Mouse (Mus musculus) urinary bladder, postnatal 36 days (tissue): ENCODE results near the gene Hirip3.
"Not testable (repeated sequence)": the region's sequence is repeated elsewhere in the genome, so short reads cannot be mapped to it uniquely, and the experiment has no call there.

ENCODE experiments used
- DNase-seq, 2 experiments: peaks; one replicate each; pipeline ENCODE4 v3.0.0; 2022; ENCODE audit warnings: low spot score in 2 of 2, mixed read lengths in 1 of 2

Gene Hirip3

DNA sequence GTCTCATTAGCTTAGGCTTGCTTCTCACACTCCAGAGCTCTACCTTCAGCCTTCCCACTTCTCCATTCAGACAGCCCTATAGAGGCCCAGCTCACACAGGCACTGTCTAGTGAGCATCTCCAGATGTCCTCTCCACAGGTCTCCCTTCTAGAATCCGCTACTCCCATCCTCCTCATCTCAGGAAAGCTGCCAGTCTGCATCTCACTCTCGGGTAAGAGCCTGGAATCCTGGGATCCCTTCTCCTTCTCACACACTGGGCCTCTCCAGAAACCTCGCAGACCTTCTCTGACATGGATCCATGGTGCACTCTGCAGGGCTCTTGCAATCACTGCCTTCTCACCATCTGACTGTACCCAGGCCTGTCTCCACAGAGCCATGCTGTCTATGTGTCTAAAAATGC is 6.1 kb upstream of the Hirip3 start:
- no peak for DNase-seq

DNA sequence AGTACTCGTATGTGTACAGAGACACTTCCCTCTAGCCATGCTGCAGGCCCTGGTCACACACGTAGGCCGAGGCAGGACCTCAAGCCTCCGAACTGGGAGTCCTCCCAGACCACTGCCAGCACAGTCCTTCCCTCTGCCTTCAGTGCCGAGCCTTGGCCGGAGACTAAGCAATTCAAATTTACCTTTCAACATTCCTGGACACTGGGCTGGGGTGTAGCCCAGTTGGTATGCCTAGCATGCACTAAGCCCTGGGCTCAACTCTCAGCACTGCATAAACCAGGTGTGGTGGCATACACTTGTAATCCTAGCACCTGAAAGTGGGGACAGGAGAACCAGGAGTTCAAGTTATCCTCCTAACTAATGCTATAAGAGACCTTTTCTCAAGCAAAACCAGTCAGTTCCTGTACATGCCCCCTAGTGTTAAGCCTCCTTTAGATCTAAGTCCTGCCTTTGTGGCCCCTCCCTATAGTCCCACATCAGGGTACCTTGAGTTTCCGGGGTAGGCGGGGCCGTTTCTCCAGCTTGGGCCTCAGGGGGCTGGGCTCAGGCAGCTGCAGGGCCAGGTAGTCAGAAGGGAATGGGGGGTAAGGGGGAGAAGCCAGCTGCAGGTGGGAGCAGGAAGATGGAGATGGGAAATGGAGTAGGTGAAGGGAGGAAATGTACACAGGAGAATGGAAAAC is 4.9 kb upstream of the Hirip3 start:
- no peak for DNase-seq

DNA sequence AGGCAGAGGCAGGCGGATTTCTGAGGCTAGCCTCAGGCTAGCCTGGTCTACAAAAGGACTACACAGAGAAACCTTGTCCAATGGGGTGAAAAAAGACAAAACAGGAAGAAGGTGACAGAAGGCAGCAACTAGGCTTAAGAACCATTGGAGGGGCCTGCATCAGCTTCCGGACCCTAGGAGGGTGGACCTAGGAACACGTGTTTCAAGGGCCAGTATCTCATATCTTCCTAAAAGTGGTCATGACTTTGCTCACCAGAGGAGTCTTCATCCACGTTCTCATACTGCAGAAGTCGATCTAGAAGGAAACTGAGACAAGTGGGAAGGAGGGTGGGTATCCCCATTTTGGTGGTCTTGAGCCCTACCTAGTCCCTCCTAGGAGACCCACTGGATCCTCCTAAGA is 785 bp upstream of the Hirip3 start:
- DNase-seq = no peak

DNA sequence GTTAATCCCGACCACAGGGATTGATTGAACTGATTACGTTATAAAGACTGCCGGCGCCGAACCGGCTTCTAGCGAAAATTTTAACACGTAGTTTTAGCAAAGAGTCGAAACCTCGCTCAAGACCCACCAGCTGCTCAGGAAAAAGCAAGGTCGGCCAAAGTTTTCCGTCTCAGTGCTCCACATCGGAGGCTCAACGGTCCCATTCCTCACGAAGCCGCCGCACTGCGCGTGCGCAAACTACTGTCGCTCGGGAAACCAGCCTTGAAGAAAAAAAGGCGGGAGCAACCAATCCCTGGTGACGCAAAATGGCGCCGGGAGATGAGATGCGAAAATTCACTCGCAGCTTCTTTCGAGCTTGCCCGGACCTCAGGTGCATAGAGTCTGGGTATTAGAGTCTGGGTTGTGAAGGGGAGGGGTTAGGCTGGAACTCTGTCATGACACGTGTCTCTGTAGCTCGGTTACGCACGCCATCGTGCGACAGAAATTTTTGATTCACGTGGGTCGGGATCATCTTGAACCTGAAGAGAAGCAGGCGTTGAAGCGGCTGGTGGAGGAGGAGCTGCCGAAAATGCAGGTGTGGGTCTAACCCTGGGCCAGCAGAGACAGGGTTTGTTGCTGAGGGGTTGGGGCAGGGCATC is 494 bp downstream of the Hirip3 start, which contains the start of gene Ino80e:
Gene Ino80e (minus strand): TSS at position 231 of the 638 bp plus-strand sequence.
- peak; percentile 87 to 92 for DNase-seq

DNA sequence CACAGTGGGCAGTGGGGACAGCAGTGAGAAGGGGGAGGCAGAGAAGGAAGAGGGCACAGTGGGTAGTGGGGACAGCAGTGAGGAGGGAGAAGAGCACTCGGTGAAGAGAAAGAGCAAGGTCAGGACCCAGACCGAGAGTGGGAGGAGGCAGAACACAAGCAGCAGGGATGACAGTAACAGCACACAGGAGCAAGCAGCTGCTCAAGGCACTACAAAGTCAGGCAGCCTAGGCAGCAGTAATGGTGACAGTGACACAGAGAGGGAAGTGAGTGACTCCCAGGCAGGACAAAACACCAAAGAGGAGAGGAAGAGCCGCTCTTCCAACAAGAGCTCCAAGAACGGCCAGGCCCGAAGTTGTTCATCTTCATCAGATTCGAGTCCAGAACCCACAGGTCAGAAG is 2.0 kb downstream of the Hirip3 start:
- no peak for DNase-seq

DNA sequence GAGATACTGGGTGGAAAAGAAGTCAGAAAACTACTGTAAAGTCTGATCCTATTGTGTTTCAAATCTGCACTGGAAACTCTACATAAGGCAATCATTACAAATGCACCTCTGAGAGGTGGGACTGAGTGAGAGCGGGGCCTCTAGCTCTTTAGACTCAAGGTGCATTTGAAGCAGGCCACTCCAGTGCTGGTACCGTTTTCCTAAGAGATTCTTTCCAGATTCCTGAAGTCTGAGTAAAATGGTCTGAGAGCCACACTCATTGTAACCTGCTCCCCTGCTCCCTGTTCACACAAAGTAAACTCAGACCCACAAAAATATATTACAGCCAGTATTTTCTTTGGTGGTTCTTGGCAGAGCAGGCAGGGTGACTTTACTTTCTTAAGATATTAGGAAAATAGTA is 5.8 kb downstream of the Hirip3 start:
- DNase-seq = no peak

DNA sequence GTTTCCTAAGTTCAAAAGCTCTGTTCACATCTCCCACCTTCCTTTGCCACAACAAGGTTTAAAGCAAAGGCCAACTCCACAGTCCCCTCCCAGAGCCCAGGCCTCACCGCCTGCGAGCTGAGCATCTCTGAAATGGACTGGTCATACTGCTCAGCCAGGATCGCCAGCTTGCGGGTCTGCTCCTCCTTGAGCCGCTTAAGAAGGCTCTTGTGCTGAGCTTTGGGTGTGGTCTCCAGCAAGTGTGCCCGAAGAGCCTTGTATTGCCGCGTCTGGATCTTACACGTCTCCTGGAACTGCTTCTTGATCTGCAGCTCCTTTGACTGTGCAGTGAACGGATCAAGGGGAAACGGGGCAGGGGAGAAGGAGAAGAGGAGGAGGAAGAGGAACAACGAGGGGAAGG is 6.2 kb downstream of the Hirip3 start:
- no peak for DNase-seq

DNA sequence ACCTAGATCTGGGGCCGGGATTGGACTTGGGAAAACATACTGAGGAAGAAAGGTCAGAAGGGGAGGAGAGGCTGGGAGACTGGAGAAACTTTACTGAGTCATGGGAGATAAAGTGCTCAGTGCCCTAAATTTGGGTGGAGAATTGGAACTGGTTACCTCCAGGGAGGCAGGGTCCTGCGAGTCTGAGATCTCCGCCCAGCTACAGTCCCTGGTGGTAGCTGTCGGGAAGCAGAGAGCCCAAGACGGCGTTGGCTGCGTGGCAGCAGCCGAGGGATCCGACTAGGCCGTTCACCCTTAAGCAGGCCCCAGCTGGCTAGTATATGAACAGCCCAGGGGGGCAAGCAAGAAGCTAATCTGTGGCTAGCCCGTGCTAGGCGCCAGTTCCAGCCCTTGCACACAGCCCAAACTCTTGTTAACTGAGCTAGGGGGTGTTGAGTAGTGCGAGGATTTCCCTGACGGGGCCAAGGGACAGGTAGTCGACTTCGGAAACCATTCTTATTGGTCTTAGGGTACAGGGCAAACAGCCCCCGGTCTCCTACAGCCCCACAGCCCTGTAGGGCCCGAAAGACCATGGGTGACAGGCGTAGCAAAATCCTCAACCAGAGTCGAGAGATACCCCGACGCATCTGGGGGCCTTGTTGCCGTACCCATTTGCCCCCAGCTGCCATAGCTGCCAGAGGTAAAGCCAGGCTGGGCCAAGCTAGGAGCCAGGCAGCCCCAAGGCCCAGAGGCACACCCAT is 8.2 kb downstream of the Hirip3 start:
- no peak for DNase-seq

DNA sequence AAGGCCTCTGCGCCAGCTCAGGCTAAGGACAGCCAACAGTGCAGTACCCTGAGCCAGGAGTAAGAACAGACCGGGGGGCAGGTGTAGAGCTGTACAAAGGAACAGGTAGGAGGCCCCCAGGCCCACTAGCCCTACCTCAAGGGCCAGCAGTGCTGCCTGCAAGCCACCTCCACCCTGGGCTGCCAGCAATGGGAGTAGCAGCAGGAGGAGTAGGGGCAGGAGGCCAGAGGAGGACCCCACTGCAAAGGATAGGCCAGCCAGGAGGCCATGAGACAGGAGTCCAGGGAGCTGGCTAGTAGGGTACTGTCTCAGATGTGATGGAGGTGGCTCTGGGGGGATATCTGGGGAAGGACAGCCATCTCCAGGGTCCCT is 8.7 kb downstream of the Hirip3 start:
- no peak for DNase-seq

DNA sequence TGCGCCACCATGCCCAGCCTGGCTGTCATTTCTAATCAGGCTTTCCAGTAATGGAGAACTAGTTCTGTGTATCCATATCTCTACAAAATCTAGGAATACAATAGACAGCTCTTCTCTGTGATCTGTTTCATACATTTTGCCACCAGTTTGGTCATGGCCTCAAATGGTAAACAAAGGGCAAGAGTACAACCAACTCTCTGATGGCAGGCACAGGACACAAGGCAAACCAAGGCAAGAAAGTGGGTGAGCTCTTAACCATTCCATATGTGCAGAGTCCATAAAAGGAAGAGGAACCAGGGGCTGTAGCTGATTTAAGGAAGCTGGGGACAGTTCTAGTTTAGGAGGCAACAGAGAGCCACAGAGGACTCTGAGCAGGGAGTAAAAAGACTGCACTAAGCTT is 15.5 kb downstream of the Hirip3 start:
- DNase-seq = no peak

DNA sequence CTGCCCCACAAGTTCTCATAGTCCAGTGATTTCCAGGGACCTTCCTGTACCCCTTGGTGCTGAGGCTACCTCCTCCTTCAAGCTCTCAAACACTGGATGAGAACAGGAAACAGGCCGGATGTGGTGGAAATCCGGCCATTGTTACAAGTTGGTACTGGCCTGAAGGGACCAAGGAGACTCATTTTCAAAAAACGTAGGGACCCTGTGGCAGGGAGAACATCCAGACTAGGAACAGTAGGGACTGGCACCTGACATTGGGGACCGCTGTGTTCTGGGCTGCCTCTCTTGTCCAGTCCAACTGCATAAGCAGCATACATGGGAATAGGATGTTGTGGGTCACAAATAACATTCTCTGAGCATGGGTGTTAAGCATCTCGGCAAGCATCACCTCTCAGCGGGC is 19.3 kb downstream of the Hirip3 start:
- DNase-seq = no peak

DNA sequence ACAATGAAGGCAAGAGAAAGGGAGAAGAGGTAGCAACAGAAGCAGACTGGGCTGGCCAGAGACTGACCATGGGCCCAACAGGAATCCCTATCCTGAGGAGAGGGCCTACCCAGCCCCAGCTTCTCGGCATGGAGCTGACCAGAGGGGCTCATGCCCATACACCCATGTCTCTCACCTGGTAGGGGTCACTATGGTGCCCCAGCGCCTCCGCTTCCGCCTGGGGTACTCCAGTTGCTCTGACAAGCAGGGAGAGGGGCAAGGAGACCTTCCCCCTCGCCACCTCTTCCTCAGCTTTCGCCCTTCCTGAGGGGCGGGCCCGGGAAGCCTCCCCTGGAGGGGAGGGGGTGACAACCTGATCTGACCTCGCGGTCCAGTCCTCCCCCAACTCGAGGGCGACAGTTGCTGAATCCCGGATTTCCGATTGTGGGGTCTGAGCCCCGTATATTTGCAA is 22.0 kb downstream of the Hirip3 start:
- DNase-seq = no peak

DNA sequence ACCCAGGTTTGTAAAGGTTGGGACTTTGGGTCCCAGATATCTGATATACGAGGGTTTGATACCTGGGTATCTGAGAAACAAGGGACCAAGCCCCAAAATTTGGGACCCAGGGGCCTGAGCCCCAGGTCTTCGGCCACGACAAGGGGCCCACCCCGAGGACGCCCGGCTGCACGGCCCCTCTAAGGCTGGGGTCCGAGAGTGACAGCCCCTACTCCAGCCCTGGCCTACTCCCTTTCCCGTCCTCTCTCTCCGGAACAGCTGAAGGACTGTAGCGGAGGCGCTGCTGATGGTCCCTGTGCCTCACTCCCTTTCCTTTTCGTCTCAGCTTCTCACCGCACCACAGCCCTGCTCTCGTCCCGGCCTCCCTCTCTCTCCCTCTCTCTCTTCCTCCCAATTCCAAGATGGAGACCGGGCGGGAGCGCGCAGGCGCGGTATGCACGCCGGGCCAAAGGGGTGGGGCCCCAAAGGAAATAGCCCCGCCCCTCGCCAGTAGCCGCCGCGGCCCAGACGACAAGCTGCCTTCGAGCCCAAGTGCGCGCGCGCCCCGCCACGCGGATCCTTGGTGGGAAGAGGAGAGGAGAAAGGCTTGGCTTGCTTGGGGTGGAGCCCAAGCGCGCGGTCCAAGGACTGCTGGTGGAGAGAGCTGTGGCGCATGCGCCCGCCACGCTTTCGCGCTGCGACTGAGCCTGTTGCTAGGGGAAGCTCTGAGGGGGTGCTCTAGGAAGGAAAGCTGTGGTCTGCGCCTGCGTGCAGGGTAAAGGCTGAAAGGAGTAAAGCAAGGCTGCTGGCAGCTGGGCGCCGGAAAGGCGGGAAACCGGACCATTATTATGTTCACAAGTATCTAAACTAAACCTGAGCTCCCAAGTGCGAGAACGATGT is 22.8 kb downstream of the Hirip3 start, which contains the start of gene Taok2:
Gene Taok2 (minus strand): TSS at position 418 of the 879 bp plus-strand sequence.
- peak; percentile 95 to 98 for DNase-seq

DNA sequence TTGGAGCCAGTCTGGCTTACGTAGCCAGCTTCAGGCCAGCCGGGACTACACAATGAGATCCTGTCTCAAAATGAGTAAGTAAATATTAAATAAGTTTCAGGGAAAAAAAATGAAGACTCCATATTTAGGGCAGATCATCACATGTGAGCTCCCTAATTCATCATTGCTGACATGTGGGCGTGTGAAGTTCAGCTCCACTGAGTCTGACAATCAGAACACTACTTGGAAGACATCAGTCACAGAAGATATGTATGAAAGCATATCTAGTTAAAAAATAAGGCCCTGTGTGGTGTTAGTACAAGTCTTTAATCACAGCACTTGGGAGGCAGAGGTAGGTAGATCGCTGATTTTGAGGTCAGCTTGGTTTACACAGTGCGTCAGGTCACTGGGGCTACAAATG is 25.5 kb downstream of the Hirip3 start:
- no peak for DNase-seq

DNA sequence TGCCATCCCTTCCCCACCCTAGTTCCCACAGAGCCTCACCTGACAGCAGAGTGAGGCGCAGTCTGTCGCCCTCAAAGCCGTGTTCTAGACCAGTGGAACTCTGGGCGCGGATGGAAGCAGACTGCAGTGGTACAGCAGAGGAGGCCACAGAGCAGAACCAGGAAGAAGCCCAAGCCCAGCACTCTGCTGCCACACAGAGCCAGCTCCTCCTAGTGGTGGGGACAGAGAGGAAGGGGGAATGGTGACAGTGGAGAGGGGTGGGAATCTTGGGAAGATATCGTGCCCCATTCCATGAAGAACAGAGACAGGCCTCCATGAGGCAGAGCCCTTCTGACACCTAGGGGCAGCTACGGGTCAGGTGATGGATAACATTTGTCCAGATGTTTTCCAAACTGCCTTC is 27.1 kb downstream of the Hirip3 start:
- no peak for DNase-seq

DNA sequence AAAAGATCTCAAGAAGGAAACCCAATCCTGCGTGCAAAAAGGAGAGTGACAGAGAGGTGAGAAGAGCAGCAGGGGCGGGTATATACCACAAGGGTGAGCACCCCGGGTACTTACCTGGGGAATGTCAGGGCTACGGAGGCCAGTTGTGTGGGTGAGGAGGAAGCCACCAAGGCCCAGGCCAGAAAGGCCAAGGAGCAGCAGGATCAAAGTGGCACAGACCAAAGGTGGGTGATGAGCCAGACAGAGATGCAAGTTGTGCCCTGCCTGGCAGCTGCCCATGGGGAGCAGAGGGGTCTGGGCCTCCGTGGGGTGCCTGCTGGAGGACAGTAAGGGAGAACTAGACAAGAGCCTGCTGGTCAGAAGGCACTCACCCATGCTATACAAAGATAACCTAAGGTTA is 35.1 kb downstream of the Hirip3 start:
- no peak for DNase-seq

DNA sequence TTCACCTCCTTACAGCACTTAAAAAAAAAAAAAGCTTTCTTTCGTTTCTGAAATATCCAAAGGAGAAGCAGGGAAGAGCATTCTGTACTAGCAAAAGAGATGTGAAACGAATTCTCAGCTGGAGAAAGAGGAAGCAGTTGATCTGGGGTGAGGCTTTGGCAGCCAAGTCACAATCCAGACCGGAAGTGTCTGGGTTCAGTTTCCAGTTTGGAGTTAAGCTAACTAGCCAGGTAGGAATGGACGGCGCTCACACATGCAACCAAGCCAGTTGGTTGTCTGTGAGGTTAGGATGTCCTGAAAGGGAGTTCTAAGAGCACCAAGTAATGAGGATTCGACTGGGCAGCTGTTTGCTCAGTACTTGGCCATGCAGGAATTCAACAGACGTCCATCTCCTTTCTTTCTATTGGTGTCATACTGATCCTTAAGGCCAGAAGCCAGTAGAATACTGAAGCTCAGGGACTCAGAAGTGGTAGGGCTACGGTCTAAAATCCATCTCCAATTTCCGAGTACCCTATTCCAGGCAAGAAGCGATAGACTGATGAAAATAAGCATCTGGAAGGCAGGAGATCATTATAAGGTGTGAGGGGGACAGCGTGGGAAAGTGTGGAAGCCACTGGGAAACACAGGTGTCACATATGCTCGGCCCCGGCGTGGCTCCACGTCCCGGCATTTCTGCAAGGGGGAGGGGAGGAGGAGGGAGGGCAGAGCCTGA is 35.8 kb downstream of the Hirip3 start:
- DNase-seq = peak; percentile 10 to 14

DNA sequence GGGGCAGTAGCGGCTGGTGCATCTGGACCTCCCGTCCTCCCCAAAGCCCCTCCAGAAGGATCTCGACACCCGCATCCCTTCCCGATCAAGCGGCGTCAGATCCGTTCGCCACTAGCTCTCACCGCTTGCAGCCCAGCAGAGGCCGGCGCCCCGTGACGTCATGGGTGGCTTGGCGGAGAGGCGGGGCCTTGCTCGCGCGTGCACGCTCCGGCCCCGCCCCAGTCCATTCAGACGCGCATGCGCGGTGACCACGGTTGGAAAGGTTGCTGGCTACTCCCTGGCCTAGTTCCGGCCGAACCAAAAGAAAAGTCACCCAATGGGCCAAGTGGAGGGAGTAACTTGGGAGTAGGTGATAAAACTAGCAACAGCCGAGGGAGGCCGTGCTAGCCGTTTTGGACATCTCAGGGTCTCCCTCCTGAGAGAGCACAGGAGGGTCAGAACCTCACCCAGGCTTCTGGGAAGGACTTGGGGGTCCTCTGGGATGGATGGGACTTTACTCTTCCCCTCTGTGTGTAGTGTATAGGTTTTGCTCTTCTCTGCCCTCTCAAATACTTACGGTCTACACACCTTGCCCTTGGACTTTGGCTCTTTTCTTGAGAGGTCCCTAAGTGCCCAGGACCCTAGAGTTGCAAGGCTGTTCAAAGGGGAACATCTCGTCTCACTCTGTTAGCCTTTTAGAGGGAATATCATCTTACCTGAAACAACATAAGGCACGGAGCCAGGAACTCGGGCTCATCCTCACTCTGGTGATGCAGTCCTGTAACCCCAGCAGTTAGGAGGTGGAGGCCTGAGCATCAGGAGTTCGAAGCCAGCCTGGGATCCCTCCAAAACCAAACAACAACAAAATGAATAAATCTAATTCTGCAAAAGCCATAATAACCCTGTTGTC is 36.6 kb downstream of the Hirip3 start:
- peak; percentile 93 to 98 for DNase-seq

DNA sequence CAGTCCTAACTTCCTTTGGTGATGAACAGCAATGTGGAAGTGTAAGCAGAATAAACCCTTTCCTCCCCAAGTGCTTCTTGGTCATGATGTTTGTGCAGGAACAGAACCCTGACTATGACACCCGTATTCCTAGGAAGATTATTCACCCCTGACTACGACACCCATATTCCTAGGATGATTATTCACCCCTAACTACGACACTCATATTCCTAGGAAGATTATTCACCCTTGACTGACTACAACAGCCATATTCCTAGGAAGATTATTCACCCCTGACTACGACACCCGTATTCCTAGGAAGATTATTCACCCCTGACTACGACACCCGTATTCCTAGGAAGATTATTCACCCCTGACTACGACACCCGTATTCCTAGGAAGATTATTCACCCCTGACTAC is 38.0 kb downstream of the Hirip3 start:
- DNase-seq = not testable (repeated sequence)

DNA sequence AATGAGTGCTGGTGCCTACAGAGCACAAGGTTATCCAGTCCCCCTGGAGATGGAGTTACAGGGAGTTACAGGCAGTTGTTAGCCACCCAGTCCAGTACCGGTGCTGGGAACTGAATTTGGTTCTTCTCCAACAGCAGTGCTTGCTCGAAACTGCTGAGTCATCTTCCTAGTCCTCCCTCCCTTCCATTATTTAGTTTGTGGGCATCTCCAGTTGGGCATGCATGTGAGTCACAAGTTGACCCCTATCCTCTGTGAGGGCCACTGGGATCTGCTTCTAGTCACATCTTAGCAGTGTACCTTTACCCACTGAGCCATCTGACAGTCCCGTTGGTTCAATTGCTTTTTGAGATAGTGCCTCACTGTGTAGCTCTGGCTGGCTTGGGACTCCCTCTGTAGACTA is 43.8 kb downstream of the Hirip3 start:
- DNase-seq = no peak
